Mouse (Mus musculus): ENCODE data around the gene Lrrc4b. TPM values are rescaled to one million over a fixed set of nuclear protein-coding genes. Genes with fewer than 3 reads are reported as not detected.

Lrrc4b gene
- total RNA-seq, 1 experiment, result 0.18 TPM

GRCm38 (mm10) chr7:44463556-44464225, 34.9 kb downstream of the Lrrc4b start:
- no peak for TF ChIP-seq ZC3H11A (IDR thresholded peaks at IDR 0.05; ENCODE audit: borderline replicate concordance, low read depth, low read length)
- Histone ChIP-seq H3K9ac (ENCODE audit: insufficient read depth, low read depth, low read length, poor library complexity, severe bottlenecking) (no peak overlapping the region), H3K36me3 (ENCODE audit: control insufficient read depth, insufficient read depth, low read length, poor library complexity, severe bottlenecking) (no peaks in the 10 kb centered on the region), H3K27ac (ENCODE audit: insufficient read depth, low read depth, low read length, poor library complexity, severe bottlenecking) (no peak overlapping the region), H3K9me3 (ENCODE audit: control insufficient read depth, insufficient read depth, low read depth, low read length) (no peaks in the 10 kb centered on the region), H3K4me1 (ENCODE audit: control insufficient read depth in 2 of 2, insufficient read depth in 2 of 2, low read length in 2 of 2, poor library complexity in 1 of 2) (peaks cover 0 to 18% of the 10 kb centered on the region in 2 experiments; a peak in 1 of 4 replicates), H3K4me3 (ENCODE audit: insufficient read depth in 1 of 2, low read depth in 1 of 2, low read length in 2 of 2, poor library complexity in 1 of 2, severe bottlenecking in 1 of 2) (no peak overlapping the region)
- in situ Hi-C loops (cut with MboI; ENCODE audit: low sequenced_read_pairs in 2 of 2, unreplicated experiment in 2 of 2), result no loop called here
- DNase-seq (ENCODE audit: low read depth, low spot score), result no peak

GRCm38 (mm10) chr7:44464511-44464910, 35.7 kb downstream of the Lrrc4b start:
- H3K27ac ChIP-seq (ENCODE audit: insufficient read depth, low read depth, low read length, poor library complexity, severe bottlenecking), result no peak overlapping the region
- H3K9me3 ChIP-seq (ENCODE audit: control insufficient read depth, insufficient read depth, low read depth, low read length), result no peaks in the 10 kb centered on the region
- no peaks in the 10 kb centered on the region for H3K36me3 ChIP-seq (ENCODE audit: control insufficient read depth, insufficient read depth, low read length, poor library complexity, severe bottlenecking)
- in situ Hi-C loops (cut with MboI; ENCODE audit: low sequenced_read_pairs in 2 of 2, unreplicated experiment in 2 of 2), result no loop called here
- H3K4me3 ChIP-seq (ENCODE audit: insufficient read depth in 1 of 2, low read depth in 1 of 2, low read length in 2 of 2, poor library complexity in 1 of 2, severe bottlenecking in 1 of 2), result no peak overlapping the region
- peaks cover 0 to 19% of the 10 kb centered on the region in 2 experiments; a peak in 1 of 4 replicates for H3K4me1 ChIP-seq (ENCODE audit: control insufficient read depth in 2 of 2, insufficient read depth in 2 of 2, low read length in 2 of 2, poor library complexity in 1 of 2)
- TF ChIP-seq MAFK (IDR thresholded peaks at IDR 0.05; ENCODE audit: insufficient read depth, low read depth, low read length), result no peak
- no peak for TF ChIP-seq CHD2 (IDR thresholded peaks at IDR 0.05; ENCODE audit: low read depth, low read length)
- no peak for TF ChIP-seq HCFC1 (IDR thresholded peaks at IDR 0.05; ENCODE audit: borderline replicate concordance, insufficient read depth, low read length)
- no peak for TF ChIP-seq ZC3H11A (IDR thresholded peaks at IDR 0.05; ENCODE audit: borderline replicate concordance, low read depth, low read length)
- TF ChIP-seq ZNF384 (IDR thresholded peaks at IDR 0.05; ENCODE audit: low read depth, low read length), result no peak
- no peak for DNase-seq (ENCODE audit: low read depth, low spot score)
- no peak overlapping the region for H3K9ac ChIP-seq (ENCODE audit: insufficient read depth, low read depth, low read length, poor library complexity, severe bottlenecking)

DNA sequence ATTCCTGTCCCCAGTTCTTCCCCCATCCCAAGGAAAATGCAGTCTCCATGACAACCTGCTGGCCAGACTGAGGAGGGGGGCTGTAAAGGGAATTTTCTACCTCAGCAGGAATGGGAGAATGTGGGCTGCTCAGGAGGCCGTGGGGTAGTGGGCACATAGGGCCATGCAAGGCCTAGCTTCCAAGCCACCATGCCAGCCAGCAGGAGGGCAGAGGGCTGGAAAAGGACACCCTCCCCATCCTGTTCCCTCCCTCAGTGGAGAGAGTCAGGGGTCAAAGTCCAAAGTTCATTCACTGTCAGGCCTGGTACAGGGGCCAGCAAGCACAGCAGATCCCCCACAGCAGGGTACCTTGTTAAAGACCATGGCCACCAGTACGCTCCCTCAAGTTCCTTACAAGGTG, 36.3 kb downstream of the Lrrc4b start, which contains the start of gene Aspdh:
Gene Aspdh, plus strand, starts transcription at position 281 of the 400 bp plus-strand sequence.
- H3K27ac ChIP-seq (ENCODE audit: insufficient read depth, low read depth, low read length, poor library complexity, severe bottlenecking), result no peak within 1 kb of the TSS
- peaks cover 0 to 19% of the 10 kb centered on the region in 2 experiments; a peak in 1 of 4 replicates for H3K4me1 ChIP-seq (ENCODE audit: control insufficient read depth in 2 of 2, insufficient read depth in 2 of 2, low read length in 2 of 2, poor library complexity in 1 of 2)
- in situ Hi-C loops (cut with MboI; ENCODE audit: low sequenced_read_pairs in 2 of 2, unreplicated experiment in 2 of 2), result no loop called here
- no peaks in the 10 kb centered on the region for H3K9me3 ChIP-seq (ENCODE audit: control insufficient read depth, insufficient read depth, low read depth, low read length)
- TF ChIP-seq CHD2 (IDR thresholded peaks at IDR 0.05; ENCODE audit: low read depth, low read length) (no peak), MAFK (IDR thresholded peaks at IDR 0.05; ENCODE audit: insufficient read depth, low read depth, low read length) (no peak)
- no peak within 1 kb of the TSS for H3K9ac ChIP-seq (ENCODE audit: insufficient read depth, low read depth, low read length, poor library complexity, severe bottlenecking)
- DNase-seq (ENCODE audit: low read depth, low spot score), result no peak
- no peak within 1 kb of the TSS for H3K4me3 ChIP-seq (ENCODE audit: insufficient read depth in 1 of 2, low read depth in 1 of 2, low read length in 2 of 2, poor library complexity in 1 of 2, severe bottlenecking in 1 of 2)
- H3K36me3 ChIP-seq (ENCODE audit: control insufficient read depth, insufficient read depth, low read length, poor library complexity, severe bottlenecking), result no peaks in the 10 kb centered on the region

GRCm38 (mm10) chr7:44466006-44466887, 37.4 kb downstream of the Lrrc4b start:
- Histone ChIP-seq H3K4me1 (ENCODE audit: control insufficient read depth in 2 of 2, insufficient read depth in 2 of 2, low read length in 2 of 2, poor library complexity in 1 of 2) (peaks cover 0 to 19% of the 10 kb centered on the region in 2 experiments; a peak in 1 of 4 replicates), H3K9ac (ENCODE audit: insufficient read depth, low read depth, low read length, poor library complexity, severe bottlenecking) (no peak overlapping the region), H3K4me3 (ENCODE audit: insufficient read depth in 1 of 2, low read depth in 1 of 2, low read length in 2 of 2, poor library complexity in 1 of 2, severe bottlenecking in 1 of 2) (no peak overlapping the region), H3K27ac (ENCODE audit: insufficient read depth, low read depth, low read length, poor library complexity, severe bottlenecking) (no peak overlapping the region), H3K36me3 (ENCODE audit: control insufficient read depth, insufficient read depth, low read length, poor library complexity, severe bottlenecking) (no peaks in the 10 kb centered on the region), H3K9me3 (ENCODE audit: control insufficient read depth, insufficient read depth, low read depth, low read length) (no peaks in the 10 kb centered on the region)
- no peak for DNase-seq (ENCODE audit: low read depth, low spot score)
- in situ Hi-C loops (cut with MboI; ENCODE audit: low sequenced_read_pairs in 2 of 2, unreplicated experiment in 2 of 2), result no loop called here
- TF ChIP-seq HCFC1 (IDR thresholded peaks at IDR 0.05; ENCODE audit: borderline replicate concordance, insufficient read depth, low read length), result no peak
- TF ChIP-seq ZNF384 (IDR thresholded peaks at IDR 0.05; ENCODE audit: low read depth, low read length), result no peak
- no peak for TF ChIP-seq CHD2 (IDR thresholded peaks at IDR 0.05; ENCODE audit: low read depth, low read length)
- no peak for TF ChIP-seq ZC3H11A (IDR thresholded peaks at IDR 0.05; ENCODE audit: borderline replicate concordance, low read depth, low read length)
- no peak for TF ChIP-seq MAFK (IDR thresholded peaks at IDR 0.05; ENCODE audit: insufficient read depth, low read depth, low read length)
